Mouse (Mus musculus) common myeloid progenitor, adult 5-6 weeks (primary cell): ENCODE results near the gene Npr3. TPM values are rescaled to one million over a fixed set of nuclear protein-coding genes. Genes with fewer than 3 reads are reported as not detected.

Source experiments
- ATAC-seq: replicated peaks from 2 replicates; pipeline ENCODE4 v1.8.0; 2016; ENCODE audit warnings: low read depth, mild to moderate bottlenecking, moderate TSS enrichment, inconsistent platforms; ENCODE audit not compliant: poor library complexity, severe bottlenecking
- total RNA-seq: library from RNA; stranded (forward); fragments of 200-1000, 187-1606 nt; gene quantifications from 2 replicates; pipeline ENCODE4 v1.2.3, GENCODE M21; 2017

Gene Npr3
- total RNA-seq, 1 experiment from 2014 or later = not detected

GRCm38 (mm10) chr15:11794632-11795031 is 112.5 kb downstream of the Npr3 start:
- no peak for ATAC-seq

Other genes starting within 250 kb of the Npr3 start
- 717 and 731 TPM in 2 replicates for gene Sub1, start 89.7 kb upstream of the Npr3 start, total RNA-seq
- 77.5 and 91.0 TPM in 2 replicates for gene Zfr, start 210.5 kb upstream of the Npr3 start, total RNA-seq